Mouse (Mus musculus) heart, embryonic 14.5 days (tissue): Measurements from ENCODE around the gene Zfhx3. TPM values are rescaled to one million over a fixed set of nuclear protein-coding genes. Genes with fewer than 3 reads are reported as not detected.

Source experiments
- ATAC-seq: fragments of 200-750 bp; cut with Nextera tagmentation; 2 replicates; pipeline ENCODE4 v1.8.0; 2017; ENCODE audit warnings: low read depth, moderate TSS enrichment; ENCODE audit not compliant: insufficient number of reproducible peaks, insufficient read depth, low FRiP score
- H3K27ac ChIP-seq, 2 experiments: fragments of 200-500 bp in 1 of 2; fragments of 300-500 bp in 1 of 2; sonication (generic) in 1 of 2; replicated peaks in 1 of 2; 2 replicates each; pipeline ENCODE4 v1.5.1; 2012 to 2014; ENCODE audit warnings: low read depth in 2 of 2, low read length in 2 of 2, control low read depth in 1 of 2, mild to moderate bottlenecking in 1 of 2, mixed read lengths in 1 of 2; ENCODE audit not compliant: control insufficient read depth in 1 of 2, insufficient read depth in 1 of 2
- H3K27me3 ChIP-seq: fragments of 300-500 bp; sonication (generic); 2 replicates; pipeline ENCODE4 v1.6.1; 2014; ENCODE audit warnings: mild to moderate bottlenecking, low read length, control low read depth; ENCODE audit not compliant: control insufficient read depth, insufficient read depth
- H3K36me3 ChIP-seq: fragments of 300-500 bp; sonication (generic); 2 replicates; pipeline ENCODE4 v1.6.1; 2014; ENCODE audit warnings: mild to moderate bottlenecking, control low read depth, low read length, mixed read lengths; ENCODE audit not compliant: control insufficient read depth, insufficient read depth
- H3K4me1 ChIP-seq, 2 experiments: fragments of 200-500 bp in 1 of 2; fragments of 300-500 bp in 1 of 2; sonication (generic) in 1 of 2; 2 replicates each; pipeline ENCODE4 v1.6.1; 2012 to 2014; ENCODE audit warnings: low read length in 2 of 2, control low read depth in 1 of 2, mixed read lengths in 1 of 2; ENCODE audit not compliant: control insufficient read depth in 2 of 2, insufficient read depth in 2 of 2
- H3K4me2 ChIP-seq: fragments of 300-500 bp; sonication (generic); 2 replicates; pipeline ENCODE4 v1.6.1; 2014; ENCODE audit warnings: mild to moderate bottlenecking, low read length
- H3K4me3 ChIP-seq, 2 experiments: fragments of 200-500 bp in 1 of 2; fragments of 300-500 bp in 1 of 2; sonication (generic) in 1 of 2; 2 replicates each; pipeline ENCODE4 v1.5.1; 2012 to 2014; ENCODE audit warnings: low read length in 2 of 2, mild to moderate bottlenecking in 2 of 2, control low read depth in 1 of 2, low read depth in 1 of 2, moderate library complexity in 1 of 2; ENCODE audit not compliant: control insufficient read depth in 1 of 2, insufficient read depth in 1 of 2
- H3K9ac ChIP-seq: fragments of 300-500 bp; sonication (generic); 2 replicates; pipeline ENCODE4 v1.6.1; 2014; ENCODE audit warnings: mild to moderate bottlenecking, low read length
- H3K9me3 ChIP-seq: fragments of 300-500 bp; sonication (generic); 2 replicates; pipeline ENCODE4 v1.6.1; 2016; ENCODE audit warnings: low read length, control low read depth; ENCODE audit not compliant: control insufficient read depth
- WGBS: fragments of 180-500 bp; shearing (Covaris S2); extraction: QIAGEN DNeasy Blood & Tissue Kit; methylation state at CpG from one replicate; pipeline ENCODE4 v1.1.7; 2014; 5-methylcytosine and 5-hydroxymethylcytosine counted together
- polyA plus RNA-seq: library from polyadenylated mRNA; unstranded; fragments of >200 nt; fragmentation: Nextera tagmentation; extraction: Ambion mirVana; gene quantifications from 2 replicates; pipeline ENCODE4 v1.2.1, GENCODE M21; 2014

Zfhx3 gene
- polyA plus RNA-seq, 1 experiment from 2014 or later: 6.4 TPM

DNA sequence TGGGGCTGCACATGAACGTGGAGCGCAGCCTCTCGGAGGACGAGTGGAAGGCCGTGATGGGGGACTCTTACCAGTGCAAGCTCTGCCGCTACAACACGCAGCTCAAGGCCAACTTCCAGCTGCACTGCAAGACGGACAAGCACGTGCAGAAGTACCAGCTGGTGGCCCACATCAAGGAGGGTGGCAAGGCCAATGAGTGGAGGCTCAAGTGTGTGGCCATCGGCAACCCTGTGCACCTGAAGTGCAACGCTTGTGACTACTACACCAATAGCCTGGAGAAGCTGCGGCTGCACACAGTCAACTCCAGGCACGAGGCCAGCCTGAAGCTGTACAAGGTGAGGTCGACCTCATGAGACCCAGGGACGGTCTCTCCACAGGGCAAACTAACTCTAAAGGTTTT lies 857.9 kb downstream of the Zfhx3 start:
- H3K36me3 ChIP-seq: peaks cover 12% of the 10 kb centered on the region
- no peak overlapping the region for H3K9ac ChIP-seq
- H3K4me3 ChIP-seq: no peak overlapping the region
- H3K27me3 ChIP-seq: no peaks in the 10 kb centered on the region
- no peak overlapping the region for H3K27ac ChIP-seq
- H3K4me1 ChIP-seq: peaks cover 14 to 15% of the 10 kb centered on the region in 2 experiments
- no peaks in the 10 kb centered on the region for H3K9me3 ChIP-seq
- no peak overlapping the region for H3K4me2 ChIP-seq
- no peak for ATAC-seq
- WGBS: 90% methylated on average over 15 of the region's 15 CpGs

DNA sequence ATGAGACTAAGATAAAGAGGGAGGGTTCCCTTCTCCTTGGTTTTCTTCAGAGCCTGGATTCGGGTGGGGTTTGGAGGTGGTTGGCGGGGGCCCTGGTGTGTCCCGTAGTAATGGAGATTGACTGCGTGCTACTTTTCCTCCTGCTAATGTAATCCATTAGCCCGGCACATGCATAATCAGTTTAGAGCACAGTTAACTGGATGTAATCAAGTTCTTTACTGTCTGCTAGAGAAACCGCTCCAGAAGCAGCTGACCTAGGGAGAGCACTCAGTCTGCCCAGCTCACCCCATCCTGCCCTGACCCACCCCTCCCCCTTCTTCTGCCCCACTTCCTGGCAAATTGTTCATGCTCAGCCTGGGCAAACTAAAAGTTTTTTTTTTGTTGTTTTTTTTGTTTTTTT lies 860.6 kb downstream of the Zfhx3 start:
- peaks cover 5 to 7% of the 10 kb centered on the region in 2 experiments for H3K4me1 ChIP-seq
- H3K27me3 ChIP-seq: no peaks in the 10 kb centered on the region
- WGBS: 68% methylated on average over 6 of the region's 6 CpGs
- no peak overlapping the region for H3K9ac ChIP-seq
- H3K36me3 ChIP-seq: peaks cover 12% of the 10 kb centered on the region
- no peak for ATAC-seq
- H3K9me3 ChIP-seq: no peaks in the 10 kb centered on the region
- H3K4me2 ChIP-seq: no peak overlapping the region
- no peak overlapping the region for H3K4me3 ChIP-seq
- H3K27ac ChIP-seq: no peak overlapping the region

DNA sequence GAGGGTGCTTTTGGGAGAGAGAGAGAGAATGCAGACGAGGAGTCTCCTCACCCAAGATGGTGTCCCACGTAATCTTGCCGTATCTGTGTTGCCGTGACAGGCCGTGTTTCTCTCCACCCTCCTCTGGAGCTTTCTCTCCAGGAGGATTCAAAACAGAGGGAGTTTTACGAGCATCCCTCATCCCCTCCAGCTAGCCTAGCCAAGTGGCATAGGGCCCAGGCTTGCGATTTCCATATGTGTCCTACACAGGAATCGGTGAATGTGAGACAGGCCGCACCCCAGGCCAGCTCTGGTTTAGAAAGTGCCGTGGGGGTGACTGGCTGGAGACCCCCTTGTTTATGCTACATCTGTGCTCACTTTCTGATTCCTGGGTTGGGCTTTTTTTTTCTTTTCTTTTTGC lies 869.2 kb downstream of the Zfhx3 start:
- 84% methylated on average over 10 of the region's 10 CpGs for WGBS
- H3K27me3 ChIP-seq: no peaks in the 10 kb centered on the region
- H3K36me3 ChIP-seq: peaks cover 2% of the 10 kb centered on the region; the same call in 1 of the 2 replicates
- H3K27ac ChIP-seq: no peak overlapping the region
- H3K9me3 ChIP-seq: no peaks in the 10 kb centered on the region
- H3K4me1 ChIP-seq: peaks cover 2 to 3% of the 10 kb centered on the region in 2 experiments; a peak in 1 of 4 replicates
- H3K4me3 ChIP-seq: no peak overlapping the region
- no peak overlapping the region for H3K4me2 ChIP-seq
- H3K9ac ChIP-seq: no peak overlapping the region
- ATAC-seq: no peak

- Histone ChIP-seq H3K4me2 (no peak overlapping the region), H3K36me3 (peaks cover 2% of the 10 kb centered on the region; the same call in 1 of the 2 replicates), H3K4me3 (no peak overlapping the region), H3K27me3 (no peaks in the 10 kb centered on the region), H3K4me1 (peaks cover 2 to 3% of the 10 kb centered on the region in 2 experiments; a peak in 1 of 4 replicates), H3K27ac (no peak overlapping the region), H3K9ac (no peak overlapping the region), H3K9me3 (no peaks in the 10 kb centered on the region)
- peak; percentile 36; the same call in 1 of the 2 replicates for ATAC-seq
- WGBS: 71% methylated on average over 12 of the region's 12 CpGs
Observed at GRCm38 (mm10) chr8:108813375-108813774, 870.9 kb downstream of the Zfhx3 start.

GRCm38 (mm10) chr8:108819271-108819671 lies 876.8 kb downstream of the Zfhx3 start:
- H3K27me3 ChIP-seq: no peaks in the 10 kb centered on the region
- H3K4me1 ChIP-seq: peaks cover 13 to 30% of the 10 kb centered on the region in 2 experiments
- no peaks in the 10 kb centered on the region for H3K36me3 ChIP-seq
- WGBS: 40% methylated on average over 8 of the region's 8 CpGs
- no peaks in the 10 kb centered on the region for H3K9me3 ChIP-seq
- H3K4me2 ChIP-seq: no peak overlapping the region
- ATAC-seq: no peak
- no peak overlapping the region for H3K27ac ChIP-seq
- H3K9ac ChIP-seq: no peak overlapping the region
- no peak overlapping the region for H3K4me3 ChIP-seq

DNA sequence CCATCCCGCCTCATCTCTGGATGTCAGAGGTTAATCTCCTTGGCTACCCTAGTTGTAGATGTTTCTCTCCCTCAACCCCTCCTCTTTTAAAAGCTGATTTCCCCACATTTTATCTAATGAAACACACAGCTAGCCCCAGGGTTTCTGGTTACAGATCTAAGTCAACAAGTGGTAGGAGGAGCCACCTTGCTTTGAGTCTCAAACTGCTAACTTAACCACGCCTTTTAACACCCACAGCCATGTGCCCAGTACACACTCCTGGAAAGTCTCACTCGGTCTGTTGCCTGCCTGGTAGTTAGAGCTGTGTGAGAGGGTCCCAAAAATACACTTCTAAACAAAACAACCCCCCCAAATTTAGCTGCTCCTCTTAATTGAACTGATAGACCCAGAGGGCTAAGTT lies 877.4 kb downstream of the Zfhx3 start:
- Histone ChIP-seq H3K27ac (no peak overlapping the region), H3K4me3 (peak overlapping the region; percentile 27 to 35; a peak in 2 of 4 replicates)
- WGBS: 16% methylated on average over 3 of the region's 3 CpGs

GRCm38 (mm10) chr8:108820634-108821033 lies 878.2 kb downstream of the Zfhx3 start:
- H3K4me2 ChIP-seq: peak overlapping the region; percentile 69
- H3K27ac ChIP-seq: no peak overlapping the region
- peak; percentile 68 for ATAC-seq
- peaks cover 13 to 30% of the 10 kb centered on the region in 2 experiments for H3K4me1 ChIP-seq
- H3K9me3 ChIP-seq: no peaks in the 10 kb centered on the region
- no peaks in the 10 kb centered on the region for H3K36me3 ChIP-seq
- WGBS: 16% methylated on average over 6 of the region's 6 CpGs
- H3K9ac ChIP-seq: no peak overlapping the region; the same call in 1 of the 2 replicates
- peak overlapping the region; percentile 27 to 35; a peak in 3 of 4 replicates for H3K4me3 ChIP-seq
- no peaks in the 10 kb centered on the region for H3K27me3 ChIP-seq

More for the DNA sequence above, 877.4 kb downstream of the Zfhx3 start:
- H3K9ac ChIP-seq: peak overlapping the region; percentile 32
- peaks cover 13 to 30% of the 10 kb centered on the region in 2 experiments for H3K4me1 ChIP-seq
- 0 out of 2 replicates have a peak, but pooled peaks have one; percentile 35 for ATAC-seq
- no peaks in the 10 kb centered on the region for H3K27me3 ChIP-seq
- H3K36me3 ChIP-seq: no peaks in the 10 kb centered on the region
- peak overlapping the region; percentile 69 for H3K4me2 ChIP-seq
- no peaks in the 10 kb centered on the region for H3K9me3 ChIP-seq

DNA sequence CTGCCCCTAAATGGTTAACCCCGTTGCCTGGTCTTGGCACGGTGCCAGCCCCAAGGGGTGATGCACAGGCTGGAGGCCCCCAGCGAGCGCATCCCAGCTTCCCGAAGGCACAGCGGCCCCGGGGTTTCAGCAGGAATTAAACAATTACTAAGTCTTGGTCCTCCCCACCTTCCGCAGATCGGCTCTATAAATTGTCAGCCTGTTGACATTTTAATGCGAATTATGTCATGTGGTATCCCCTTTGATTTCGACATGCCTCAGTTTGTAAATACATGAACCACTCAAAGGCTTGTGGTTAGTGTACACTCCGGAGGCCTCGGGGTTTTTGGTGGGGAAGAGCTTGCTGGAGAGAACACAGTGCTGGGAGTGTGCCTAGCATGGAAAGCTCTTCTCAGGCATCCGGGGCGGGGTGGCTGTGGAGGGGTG lies 880.4 kb downstream of the Zfhx3 start:
- no peaks in the 10 kb centered on the region for H3K36me3 ChIP-seq
- no peak overlapping the region for H3K9ac ChIP-seq
- H3K4me1 ChIP-seq: peaks cover 13 to 30% of the 10 kb centered on the region in 2 experiments
- WGBS: 53% methylated on average over 15 of the region's 15 CpGs
- no peaks in the 10 kb centered on the region for H3K9me3 ChIP-seq
- no peak overlapping the region for H3K4me2 ChIP-seq
- no peaks in the 10 kb centered on the region for H3K27me3 ChIP-seq
- H3K4me3 ChIP-seq: no peak overlapping the region
- no peak for ATAC-seq
- H3K27ac ChIP-seq: no peak overlapping the region
